23 mouse cellular contexts compared by ENCODE assay signal in the genomic region with DNA sequence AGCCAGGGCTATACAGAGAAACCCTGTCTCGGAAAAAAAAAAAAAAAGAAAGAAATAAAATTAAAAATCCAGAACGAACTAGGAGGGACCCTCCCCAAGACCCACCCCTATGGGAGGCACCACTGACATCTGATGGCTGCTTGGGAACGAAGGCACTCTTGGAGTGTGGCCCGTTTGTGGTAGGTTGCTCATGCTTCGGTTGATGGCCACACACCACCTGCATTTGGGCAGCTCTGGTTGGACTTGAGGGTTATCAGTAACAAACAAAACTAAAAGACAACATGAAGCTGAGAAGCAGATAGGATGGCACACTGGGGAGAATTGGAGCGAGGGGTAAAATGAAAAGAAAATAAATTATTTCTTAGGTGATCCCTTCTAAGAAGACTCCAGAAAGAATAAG. TPM values are rescaled to one million over a fixed set of nuclear protein-coding genes. Genes with fewer than 3 reads are reported as not detected.
"Had no signal": no experiment of that assay in that cellular context is flagged by ENCODE, and none has a peak within 500 bp of the region (broad histone marks: within the 10 kb centered on the region; RNA-seq: fewer than 3 reads in every experiment).

No protein-coding gene starts in this region.

- H3K4me1 ChIP-seq: midbrain, embryonic 13.5 days had no signal

- H3K9me3 ChIP-seq: kidney, embryonic 15.5 days; limb, embryonic 15.5 days; megakaryocyte, embryonic 14.5 days; midbrain, embryonic 13.5 days had no signal

- H3K27ac ChIP-seq: kidney, embryonic 15.5 days; left cerebral cortex, adult 2 months; limb, embryonic 15.5 days; macrophage; midbrain, embryonic 13.5 days had no signal

- H3K4me2 ChIP-seq: kidney, embryonic 15.5 days; limb, embryonic 15.5 days; lung, embryonic 14.5 days; midbrain, embryonic 13.5 days had no signal

- H3K9ac ChIP-seq: kidney, embryonic 15.5 days; limb, embryonic 15.5 days; lung, embryonic 14.5 days; midbrain, embryonic 13.5 days had no signal

- H3K4me3 ChIP-seq: kidney, embryonic 15.5 days; left cerebral cortex, adult 2 months; limb, embryonic 15.5 days; megakaryocyte, embryonic 14.5 days; midbrain, embryonic 13.5 days had no signal

- H3K36me3 ChIP-seq: kidney, embryonic 15.5 days; limb, embryonic 15.5 days; midbrain, embryonic 13.5 days had no signal

- ATAC-seq: intestine, embryonic 16.5 days; midbrain, embryonic 13.5 days had no signal

- DNase-seq: kidney, adult 2 months; kidney, postnatal 14 days; lung, embryonic 14.5 days; lung, postnatal 10 days; right cerebral cortex, postnatal 14 days; thymus, postnatal 36 days had no signal

- H3K27me3 ChIP-seq: kidney, embryonic 15.5 days; limb, embryonic 15.5 days; megakaryocyte, embryonic 14.5 days; midbrain, embryonic 13.5 days had no signal

RNA-seq across cellular contexts. Expression of gene Gm47791, which starts 53.1 kb away (rescaled TPM):
- total RNA-seq: layer of hippocampus, adult 8-10 months; layer of hippocampus, postnatal 25 days; left cerebral cortex, adult 2 months; left cerebral cortex, postnatal 14 days; midbrain, postnatal 0 days had no signal
- polyA plus RNA-seq: intestine, embryonic 16.5 days; kidney, adult 2 months; kidney, embryonic 15.5 days; large intestine, adult 2 months; limb, embryonic 11.5 days; limb, embryonic 15.5 days; lung, embryonic 14.5 days; macrophage; midbrain, embryonic 13.5 days; midbrain, postnatal 0 days; neural tube, embryonic 14.5 days; small intestine, adult 2 months; stomach, embryonic 16.5 days; thymus, postnatal 0 days had no signal

RNA-seq across cellular contexts. Expression of gene Tm4sf20, which starts 55.9 kb away (rescaled TPM):
- total RNA-seq: layer of hippocampus, adult 8-10 months; layer of hippocampus, postnatal 25 days; left cerebral cortex, adult 2 months; left cerebral cortex, postnatal 14 days; midbrain, postnatal 0 days had no signal
- polyA plus RNA-seq: kidney, adult 2 months; limb, embryonic 11.5 days; limb, embryonic 15.5 days; lung, embryonic 14.5 days; macrophage; midbrain, postnatal 0 days; neural tube, embryonic 14.5 days had no signal
